7 mouse cellular contexts compared by ENCODE assay signal in the genomic region with DNA sequence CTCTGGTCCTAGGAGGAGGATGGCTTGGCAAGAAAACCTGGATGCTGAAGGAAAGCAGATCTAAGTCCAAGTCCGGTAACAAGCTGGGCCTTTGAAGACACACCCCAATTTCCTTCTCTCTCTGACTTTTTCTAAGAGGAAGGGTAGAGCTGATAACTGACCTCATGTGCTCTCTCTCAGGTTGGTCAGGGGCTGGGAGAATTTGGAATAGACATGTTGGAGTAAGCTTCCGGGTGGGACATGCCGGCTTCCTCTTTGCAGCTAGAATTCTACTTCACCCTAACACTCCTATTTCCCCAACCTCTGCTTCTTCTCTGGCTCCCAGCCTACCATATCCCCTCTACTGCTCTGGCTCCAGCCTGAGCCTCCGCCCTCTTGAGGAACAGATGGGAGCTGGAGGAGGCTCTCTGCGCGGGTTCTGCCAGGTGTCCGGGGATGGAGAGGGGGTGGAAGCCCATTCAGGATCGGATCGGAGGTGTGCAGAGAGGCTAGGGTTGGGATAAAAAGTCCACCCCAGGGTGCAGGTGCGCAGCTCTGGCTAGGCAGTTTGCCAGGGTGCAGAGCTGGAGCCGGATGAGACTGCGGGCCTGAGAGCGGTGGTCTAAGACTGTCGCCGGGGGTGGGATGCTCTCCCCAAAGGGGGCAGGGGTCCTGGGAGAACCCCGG. TPM values are rescaled to one million over a fixed set of nuclear protein-coding genes. Genes with fewer than 3 reads are reported as not detected.
A peak's percentile ranks its signal among the peaks of the same experiment; 100 is the strongest.
DNase-seq lines count a peak whose midpoint lies in the region; ATAC-seq and TF ChIP-seq lines count a peak whose summit lies in the region.

No protein-coding gene starts in this region.

- no peaks in the 10 kb centered on the region for H3K9me3 ChIP-seq in ES-E14 (ENCODE audit: control insufficient read depth, insufficient read depth, low read depth, low read length)
- H3K9me3 ChIP-seq in heart, embryonic 15.5 days (replicated peaks), result no peaks in the 10 kb centered on the region
- H3K9me3 ChIP-seq in lung, embryonic 16.5 days (ENCODE audit: control insufficient read depth, low read length), result no peaks in the 10 kb centered on the region

- DNase-seq in CD4-positive helper T cell, adult 2 months (ENCODE audit: low read depth, low spot score), result peak; percentile 30
- DNase-seq in ES-E14 (ENCODE audit: low read depth, low spot score), result no peak
- peak; percentile 70 to 71 for DNase-seq in layer of hippocampus, adult 2 months (ENCODE audit: low spot score in 2 of 2)
- peak; percentile 61 for DNase-seq in right cerebral cortex, postnatal 25 days

- ATAC-seq in heart, embryonic 15.5 days (replicated peaks; ENCODE audit: insufficient number of reproducible peaks, insufficient read depth, low FRiP score, low read depth), result peak; percentile 51
- peak; percentile 64 for ATAC-seq in lung, embryonic 16.5 days (ENCODE audit: low read depth)

- TF ChIP-seq POLR2A in cortical plate, adult 2 months (IDR thresholded peaks at IDR 0.05; ENCODE audit: extremely low read depth, insufficient read depth, low read length), result 0 out of 2 replicates have a peak, but pooled peaks have one; percentile 17

- H3K27ac ChIP-seq in ES-E14 (ENCODE audit: insufficient read depth, low read depth, low read length, poor library complexity, severe bottlenecking), result no peak overlapping the region
- H3K27ac ChIP-seq in cortical plate, adult 2 months (ENCODE audit: insufficient read depth, low read length), result peak overlapping the region; percentile 92
- peak overlapping the region; percentile 90 for H3K27ac ChIP-seq in heart, embryonic 15.5 days
- H3K27ac ChIP-seq in layer of hippocampus, adult 2 months, result peak overlapping the region; percentile 100
- peak overlapping the region; percentile 87 for H3K27ac ChIP-seq in lung, embryonic 16.5 days (ENCODE audit: low read length)

- in situ Hi-C loops in ES-E14 (cut with MboI; ENCODE audit: low sequenced_read_pairs in 2 of 2, unreplicated experiment in 2 of 2), result no loop called here

- peak overlapping the region; percentile 83 to 87 for H3K4me3 ChIP-seq in ES-E14 (ENCODE audit: insufficient read depth in 1 of 2, low read depth in 1 of 2, low read length in 2 of 2, poor library complexity in 1 of 2, severe bottlenecking in 1 of 2)
- peak overlapping the region; percentile 87 for H3K4me3 ChIP-seq in cortical plate, adult 2 months (ENCODE audit: insufficient read depth, low read length)
- H3K4me3 ChIP-seq in heart, embryonic 15.5 days, result peak overlapping the region; percentile 74
- H3K4me3 ChIP-seq in layer of hippocampus, adult 2 months, result peak overlapping the region; percentile 94
- peak overlapping the region; percentile 80 for H3K4me3 ChIP-seq in lung, embryonic 16.5 days (ENCODE audit: low read length)

- no peak for TF ChIP-seq CTCF in cortical plate, adult 2 months (IDR thresholded peaks at IDR 0.05; ENCODE audit: extremely low read depth, insufficient read depth, low read length)
- no peak for TF ChIP-seq CTCF in layer of hippocampus, adult 2 months (conservative IDR thresholded peaks at IDR 0.05)

- peak overlapping the region; percentile 79 for H3K9ac ChIP-seq in ES-E14 (ENCODE audit: insufficient read depth, low read depth, low read length, poor library complexity, severe bottlenecking)
- peak overlapping the region; percentile 80 for H3K9ac ChIP-seq in heart, embryonic 15.5 days
- peak overlapping the region; percentile 90 for H3K9ac ChIP-seq in lung, embryonic 16.5 days (ENCODE audit: low read length)

- H3K27me3 ChIP-seq in heart, embryonic 15.5 days, result no peaks in the 10 kb centered on the region
- H3K27me3 ChIP-seq in lung, embryonic 16.5 days (ENCODE audit: control insufficient read depth, insufficient read depth, low read depth, low read length), result no peaks in the 10 kb centered on the region

- peaks cover 4 to 14% of the 10 kb centered on the region in 2 experiments; a peak in 3 of 4 replicates for H3K4me1 ChIP-seq in ES-E14 (ENCODE audit: control insufficient read depth in 2 of 2, insufficient read depth in 2 of 2, low read length in 2 of 2, poor library complexity in 1 of 2)
- H3K4me1 ChIP-seq in cortical plate, adult 2 months (ENCODE audit: control insufficient read depth, insufficient read depth, low read length), result peaks cover 8% of the 10 kb centered on the region
- peaks cover 26% of the 10 kb centered on the region for H3K4me1 ChIP-seq in heart, embryonic 15.5 days (replicated peaks)
- H3K4me1 ChIP-seq in lung, embryonic 16.5 days (replicated peaks; ENCODE audit: control insufficient read depth, insufficient read depth, low read length), result peaks cover 21% of the 10 kb centered on the region

- peak overlapping the region; percentile 90 for H3K4me2 ChIP-seq in heart, embryonic 15.5 days
- peak overlapping the region; percentile 88 for H3K4me2 ChIP-seq in lung, embryonic 16.5 days (ENCODE audit: low read depth, low read length)

- H3K36me3 ChIP-seq in ES-E14 (ENCODE audit: control insufficient read depth, insufficient read depth, low read length, poor library complexity, severe bottlenecking), result peaks cover 6% of the 10 kb centered on the region; the same call in 1 of the 2 replicates
- peaks cover 34% of the 10 kb centered on the region for H3K36me3 ChIP-seq in heart, embryonic 15.5 days
- H3K36me3 ChIP-seq in lung, embryonic 16.5 days (ENCODE audit: control insufficient read depth, insufficient read depth, low read length), result peaks cover 10% of the 10 kb centered on the region

- WGBS in heart, embryonic 15.5 days, result 2% methylated on average over 16 of the region's 16 CpGs
- under 1% methylated on average over 16 of the region's 16 CpGs for WGBS in lung, embryonic 16.5 days

TF ChIP-seq in ES-E14, 5 proteins besides CTCF, POLR2A, EP300 and RAD21:
- TF ChIP-seq ZC3H11A (IDR thresholded peaks at IDR 0.05; ENCODE audit: borderline replicate concordance, low read depth, low read length), result no peak
- no peak for TF ChIP-seq ZNF384 (IDR thresholded peaks at IDR 0.05; ENCODE audit: low read depth, low read length)
- no peak for TF ChIP-seq MAFK (IDR thresholded peaks at IDR 0.05; ENCODE audit: insufficient read depth, low read depth, low read length)
- TF ChIP-seq CHD2 (IDR thresholded peaks at IDR 0.05; ENCODE audit: low read depth, low read length), result no peak
- no peak for TF ChIP-seq HCFC1 (IDR thresholded peaks at IDR 0.05; ENCODE audit: borderline replicate concordance, insufficient read depth, low read length)

RNA-seq across cellular contexts. Expression of a gene that starts 0.9 kb away (rescaled TPM):
- total RNA-seq in ES-E14 (2012; rRNA removed), result 3.9 and 5.6 TPM in 2 replicates
- 126 and 138 TPM in 2 replicates for polyA plus RNA-seq in cortical plate, adult 2 months (2012; rRNA removed)
- 11.3 and 16.0 TPM in 2 replicates for polyA plus RNA-seq in heart, embryonic 15.5 days (2015; fragmentation: Nextera tagmentation; extraction: Ambion mirVana)
- total RNA-seq in layer of hippocampus, adult 2 months (2021), result 100 to 1,000 TPM; 387 to 403 TPM
- 14.8 and 15.6 TPM in 2 replicates for polyA plus RNA-seq in lung, embryonic 16.5 days (2015; fragmentation: Nextera tagmentation; extraction: Ambion mirVana)

RNA-seq across cellular contexts. Expression of a gene that starts 12.9 kb away (rescaled TPM):
- total RNA-seq in ES-E14 (2012; rRNA removed), result 0.48 and 1.2 TPM in 2 replicates
- 4.8 and 5.2 TPM in 2 replicates for polyA plus RNA-seq in cortical plate, adult 2 months (2012; rRNA removed)
- 1.4 and 2.2 TPM in 2 replicates for polyA plus RNA-seq in heart, embryonic 15.5 days (2015; fragmentation: Nextera tagmentation; extraction: Ambion mirVana)
- 1 to 10 TPM; 2.9 to 5.0 TPM for total RNA-seq in layer of hippocampus, adult 2 months (2021)
- polyA plus RNA-seq in lung, embryonic 16.5 days (2015; fragmentation: Nextera tagmentation; extraction: Ambion mirVana), result 1.5 and 1.9 TPM in 2 replicates

RNA-seq across cellular contexts. Expression of a gene that starts 13.3 kb away (rescaled TPM):
- 25.3 and 29.2 TPM in 2 replicates for total RNA-seq in ES-E14 (2012; rRNA removed)
- polyA plus RNA-seq in cortical plate, adult 2 months (2012; rRNA removed), result 51.2 and 53.7 TPM in 2 replicates
- 5.3 and 5.5 TPM in 2 replicates for polyA plus RNA-seq in heart, embryonic 15.5 days (2015; fragmentation: Nextera tagmentation; extraction: Ambion mirVana)
- 10 to 100 TPM; 76.5 to 89.8 TPM for total RNA-seq in layer of hippocampus, adult 2 months (2021)
- polyA plus RNA-seq in lung, embryonic 16.5 days (2015; fragmentation: Nextera tagmentation; extraction: Ambion mirVana), result 3.2 and 3.4 TPM in 2 replicates

RNA-seq across cellular contexts. Expression of a gene that starts 17.8 kb away (rescaled TPM):
- total RNA-seq in ES-E14 (2012; rRNA removed), result 68.0 and 74.5 TPM in 2 replicates
- polyA plus RNA-seq in cortical plate, adult 2 months (2012; rRNA removed), result 74.5 and 81.9 TPM in 2 replicates
- 168 and 186 TPM in 2 replicates for polyA plus RNA-seq in heart, embryonic 15.5 days (2015; fragmentation: Nextera tagmentation; extraction: Ambion mirVana)
- total RNA-seq in layer of hippocampus, adult 2 months (2021), result 10 to 100 TPM; 50.8 to 54.7 TPM
- 159 and 172 TPM in 2 replicates for polyA plus RNA-seq in lung, embryonic 16.5 days (2015; fragmentation: Nextera tagmentation; extraction: Ambion mirVana)

RNA-seq across cellular contexts. Expression of a gene that starts 30.0 kb away (rescaled TPM):
- 21.1 and 31.7 TPM in 2 replicates for total RNA-seq in ES-E14 (2012; rRNA removed)
- polyA plus RNA-seq in cortical plate, adult 2 months (2012; rRNA removed), result 26.4 and 26.6 TPM in 2 replicates
- 389 and 492 TPM in 2 replicates for polyA plus RNA-seq in heart, embryonic 15.5 days (2015; fragmentation: Nextera tagmentation; extraction: Ambion mirVana)
- 1 to 10 TPM; 6.6 to 7.9 TPM for total RNA-seq in layer of hippocampus, adult 2 months (2021)
- 37.9 and 56.8 TPM in 2 replicates for polyA plus RNA-seq in lung, embryonic 16.5 days (2015; fragmentation: Nextera tagmentation; extraction: Ambion mirVana)
